Mouse (Mus musculus) kidney, adult 2 months (tissue): Measurements from ENCODE around the gene 4930469K13Rik.

ENCODE experiments used
- CTCF ChIP-seq: fragments of 200-500 bp; conservative IDR thresholded peaks from 2 replicates; pipeline ENCODE4 v1.5.1; 2011; ENCODE audit warnings: low read depth, mild to moderate bottlenecking, control low read depth, low read length, moderate library complexity, mixed read lengths; ENCODE audit not compliant: insufficient read depth, insufficient read length
- POLR2A ChIP-seq: fragments of 200-500 bp; IDR thresholded peaks from one replicate; pipeline ENCODE4 v1.6.1; 2011; ENCODE audit warnings: low read depth, low read length, control low read depth

DNA sequence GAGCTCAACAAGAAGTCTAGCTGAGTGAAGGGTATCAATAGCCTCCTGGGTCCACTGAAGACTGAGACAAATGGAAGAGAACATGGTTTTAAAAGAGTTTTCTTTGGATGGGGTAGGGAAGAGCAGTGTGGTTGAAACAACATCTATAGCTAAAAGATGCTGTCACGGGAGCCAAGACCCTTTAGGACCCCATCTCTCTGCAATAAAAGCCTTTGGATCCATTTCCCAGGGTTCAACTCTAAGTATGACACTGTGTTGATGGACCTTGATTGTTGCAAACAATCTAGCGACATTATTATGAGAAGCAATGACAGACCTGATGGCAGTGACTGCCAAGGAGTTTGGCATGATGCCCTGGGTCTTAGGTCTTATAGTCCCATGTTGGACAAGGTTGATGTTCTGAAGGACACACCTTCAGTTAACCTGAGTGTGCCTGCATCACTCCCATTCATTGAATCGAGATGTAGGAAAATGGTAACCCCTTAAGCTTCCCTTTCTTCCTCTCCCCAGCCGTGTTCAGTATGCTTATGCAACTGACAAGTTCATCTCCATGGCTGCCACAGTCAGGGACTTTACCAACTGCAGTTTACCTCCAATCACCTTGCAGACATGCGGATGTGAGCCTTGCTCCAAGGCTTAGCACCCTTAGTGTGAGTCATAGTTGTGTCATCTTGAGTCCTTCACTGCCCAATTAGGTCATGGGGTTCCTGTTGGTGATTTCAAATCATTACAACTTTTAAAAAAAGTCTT is 62.3 kb downstream of the 4930469K13Rik start:
- TF ChIP-seq CTCF, result no peak
- TF ChIP-seq POLR2A, result no peak
